Mouse (Mus musculus) heart, embryonic 10.5 days (tissue): ENCODE measurements at regions not wholly inside any gene's neighbourhood (a gene's known extent, or its start where the extent isn't known, plus 50 kb on each side); places are given as distances from the start of the nearest gene placed in this dataset.
"Not testable (repeated sequence)": the region's sequence is repeated elsewhere in the genome, so short reads cannot be mapped to it uniquely, and the experiment has no call there.

Source experiments
- DNase-seq: peaks from one replicate; pipeline ENCODE4 v3.0.0-alpha.2; 2017; ENCODE audit warnings: low spot score
- H3K27ac ChIP-seq: fragments of 300-500 bp; sonication (generic); 2 replicates; pipeline ENCODE4 v1.5.1; 2016; ENCODE audit warnings: mild to moderate bottlenecking
- H3K27me3 ChIP-seq: fragments of 300-500 bp; sonication (generic); 2 replicates; pipeline ENCODE4 v1.6.1; 2016; ENCODE audit warnings: mild to moderate bottlenecking; ENCODE audit not compliant: poor library complexity, insufficient read depth, severe bottlenecking
- H3K36me3 ChIP-seq: fragments of 300-500 bp; sonication (generic); 2 replicates; pipeline ENCODE4 v1.6.1; 2016; ENCODE audit warnings: mild to moderate bottlenecking, moderate library complexity
- H3K4me1 ChIP-seq: fragments of 300-500 bp; sonication (generic); 2 replicates; pipeline ENCODE4 v1.6.1; 2016; ENCODE audit warnings: mild to moderate bottlenecking
- H3K4me3 ChIP-seq: fragments of 300-500 bp; sonication (generic); 2 replicates; pipeline ENCODE4 v1.5.1; 2016; ENCODE audit warnings: mild to moderate bottlenecking, moderate library complexity
- H3K9me3 ChIP-seq: fragments of 300-500 bp; sonication (generic); 2 replicates; pipeline ENCODE4 v1.6.1; 2016; ENCODE audit warnings: mild to moderate bottlenecking, moderate library complexity
- WGBS: fragments of 180-500 bp; shearing (Covaris S2); methylation state at CpG from one replicate; pipeline ENCODE4 v1.1.7; 2016; 5-methylcytosine and 5-hydroxymethylcytosine counted together

GRCm38 (mm10) chr9:41442418-41442817, 280.9 kb upstream of the Ubash3b start:
- H3K27me3 ChIP-seq = no peaks in the 10 kb centered on the region
- H3K36me3 ChIP-seq = peaks cover 7% of the 10 kb centered on the region; the same call in 1 of the 2 replicates
- WGBS = 86% methylated on average over 3 of the region's 3 CpGs
- no peak for DNase-seq
- no peak overlapping the region for H3K4me3 ChIP-seq
- peaks cover 10% of the 10 kb centered on the region for H3K4me1 ChIP-seq
- peaks cover 4% of the 10 kb centered on the region for H3K9me3 ChIP-seq
- no peak overlapping the region for H3K27ac ChIP-seq

GRCm38 (mm10) chr9:41439979-41440378, 278.5 kb upstream of the Ubash3b start:
- no peak overlapping the region for H3K4me3 ChIP-seq
- 78% methylated on average over 4 of the region's 4 CpGs for WGBS
- H3K27me3 ChIP-seq = no peaks in the 10 kb centered on the region
- no peaks in the 10 kb centered on the region for H3K4me1 ChIP-seq
- H3K9me3 ChIP-seq = peaks cover 4% of the 10 kb centered on the region
- H3K36me3 ChIP-seq = peaks cover 7% of the 10 kb centered on the region; the same call in 1 of the 2 replicates
- H3K27ac ChIP-seq = no peak overlapping the region
- no peak for DNase-seq

- Histone ChIP-seq H3K9me3 (peaks cover 4% of the 10 kb centered on the region), H3K27ac (no peak overlapping the region), H3K36me3 (peaks cover 7% of the 10 kb centered on the region; the same call in 1 of the 2 replicates), H3K4me3 (no peak overlapping the region), H3K4me1 (no peaks in the 10 kb centered on the region), H3K27me3 (no peaks in the 10 kb centered on the region)
- 86% methylated on average over 2 of the region's 2 CpGs for WGBS
- DNase-seq = no peak
These were observed 276.6 kb upstream of the Ubash3b start for GRCm38 (mm10) chr9:41438141-41438540.

- H3K27me3 ChIP-seq = no peaks in the 10 kb centered on the region
- no peaks in the 10 kb centered on the region for H3K9me3 ChIP-seq
- H3K4me3 ChIP-seq = no peak overlapping the region
- H3K4me1 ChIP-seq = no peaks in the 10 kb centered on the region
- no peaks in the 10 kb centered on the region for H3K36me3 ChIP-seq
- 77% methylated on average over 16 of the region's 16 CpGs for WGBS
- no peak for DNase-seq
- no peak overlapping the region for H3K27ac ChIP-seq
These were observed 269.2 kb upstream of the Ubash3b start for GRCm38 (mm10) chr9:41430391-41431343.

GRCm38 (mm10) chr9:41429711-41430390, 268.4 kb upstream of the Ubash3b start:
- H3K27me3 ChIP-seq = no peaks in the 10 kb centered on the region
- no peak overlapping the region for H3K4me3 ChIP-seq
- H3K4me1 ChIP-seq = no peaks in the 10 kb centered on the region
- H3K27ac ChIP-seq = no peak overlapping the region
- no peak for DNase-seq
- 74% methylated on average over 10 of the region's 10 CpGs for WGBS
- no peaks in the 10 kb centered on the region for H3K36me3 ChIP-seq
- H3K9me3 ChIP-seq = no peaks in the 10 kb centered on the region

GRCm38 (mm10) chr9:41429236-41429635, 267.7 kb upstream of the Ubash3b start:
- DNase-seq = no peak
- no peaks in the 10 kb centered on the region for H3K27me3 ChIP-seq
- H3K9me3 ChIP-seq = no peaks in the 10 kb centered on the region
- H3K27ac ChIP-seq = no peak overlapping the region
- H3K4me3 ChIP-seq = no peak overlapping the region
- H3K4me1 ChIP-seq = no peaks in the 10 kb centered on the region
- 92% methylated on average over 4 of the region's 4 CpGs for WGBS
- H3K36me3 ChIP-seq = no peaks in the 10 kb centered on the region

- Histone ChIP-seq H3K4me1 (no peaks in the 10 kb centered on the region), H3K36me3 (no peaks in the 10 kb centered on the region), H3K4me3 (no peak overlapping the region), H3K9me3 (no peaks in the 10 kb centered on the region), H3K27ac (no peak overlapping the region), H3K27me3 (no peaks in the 10 kb centered on the region)
- DNase-seq = no peak
- 79% methylated on average over 7 of the region's 7 CpGs for WGBS
These were observed 265.2 kb upstream of the Ubash3b start for GRCm38 (mm10) chr9:41426698-41427097.

- H3K36me3 ChIP-seq = no peaks in the 10 kb centered on the region
- WGBS = 90% methylated on average over 6 of the region's 6 CpGs
- no peak overlapping the region for H3K27ac ChIP-seq
- no peaks in the 10 kb centered on the region for H3K9me3 ChIP-seq
- H3K27me3 ChIP-seq = no peaks in the 10 kb centered on the region
- DNase-seq = no peak
- H3K4me3 ChIP-seq = no peak overlapping the region
- H3K4me1 ChIP-seq = no peaks in the 10 kb centered on the region
These were observed 263.7 kb upstream of the Ubash3b start for GRCm38 (mm10) chr9:41425225-41425624.

- Histone ChIP-seq H3K4me3 (no peak overlapping the region), H3K4me1 (0 out of 2 replicates have a peak, but pooled peaks cover 5% of the 10 kb centered on the region), H3K9me3 (no peaks in the 10 kb centered on the region), H3K27ac (no peak overlapping the region), H3K27me3 (no peaks in the 10 kb centered on the region), H3K36me3 (no peaks in the 10 kb centered on the region)
- WGBS = 63% methylated on average over 3 of the region's 3 CpGs
- no peak for DNase-seq
These were observed 252.3 kb upstream of the Ubash3b start for GRCm38 (mm10) chr9:41413791-41414190.

GRCm38 (mm10) chr9:41413091-41413490, 251.6 kb upstream of the Ubash3b start:
- not testable (repeated sequence) for H3K4me3 ChIP-seq, H3K9me3 ChIP-seq, H3K36me3 ChIP-seq, DNase-seq, H3K27me3 ChIP-seq, H3K27ac ChIP-seq
- H3K4me1 ChIP-seq = peaks cover 10% of the 10 kb centered on the region; the same call in 1 of the 2 replicates

- Histone ChIP-seq H3K27me3 (no peaks in the 10 kb centered on the region), H3K9me3 (no peaks in the 10 kb centered on the region), H3K4me3 (no peak overlapping the region), H3K36me3 (no peaks in the 10 kb centered on the region), H3K27ac (no peak overlapping the region), H3K4me1 (peaks cover 18% of the 10 kb centered on the region; the same call in 1 of the 2 replicates)
- DNase-seq = no peak
- WGBS = 55% methylated on average over 5 of the region's 5 CpGs
These were observed 250.8 kb upstream of the Ubash3b start for GRCm38 (mm10) chr9:41412174-41412757.

GRCm38 (mm10) chr9:41408301-41408700, 246.8 kb upstream of the Ubash3b start:
- Histone ChIP-seq H3K27ac (peak overlapping the region; percentile 18; the same call in 1 of the 2 replicates), H3K9me3 (no peaks in the 10 kb centered on the region), H3K27me3 (no peaks in the 10 kb centered on the region), H3K36me3 (no peaks in the 10 kb centered on the region), H3K4me1 (peaks cover 23% of the 10 kb centered on the region; the same call in 1 of the 2 replicates), H3K4me3 (no peak overlapping the region)
- no peak for DNase-seq
- WGBS = 50% methylated on average over 2 of the region's 2 CpGs

- peaks cover 1% of the 10 kb centered on the region; the same call in 1 of the 2 replicates for H3K36me3 ChIP-seq
- no peaks in the 10 kb centered on the region for H3K27me3 ChIP-seq
- H3K4me3 ChIP-seq = no peak overlapping the region
- DNase-seq = no peak
- H3K4me1 ChIP-seq = peaks cover 19% of the 10 kb centered on the region; the same call in 1 of the 2 replicates
- 0 out of 2 replicates have a peak overlapping the region, but pooled peaks have one; percentile 1 for H3K27ac ChIP-seq
- no peaks in the 10 kb centered on the region for H3K9me3 ChIP-seq
- WGBS = 16% methylated on average over 2 of the region's 2 CpGs
These were observed 245.6 kb upstream of the Ubash3b start for GRCm38 (mm10) chr9:41407078-41407477.
